Mouse (Mus musculus) stomach, embryonic 14.5 days (tissue): ENCODE results near the gene Phb2. TPM values are rescaled to one million over a fixed set of nuclear protein-coding genes. Genes with fewer than 3 reads are reported as not detected.
A peak's percentile ranks its signal among the peaks of the same experiment; 100 is the strongest.

Source experiments
- ATAC-seq: fragments of 200-750 bp; cut with Nextera tagmentation; 2 replicates; pipeline ENCODE4 v1.8.0; 2017; ENCODE audit warnings: low read depth, moderate TSS enrichment; ENCODE audit not compliant: insufficient number of reproducible peaks, insufficient read depth, low FRiP score
- H3K27ac ChIP-seq: fragments of 300-500 bp; sonication (generic); 2 replicates; pipeline ENCODE4 v1.5.1; 2014; ENCODE audit warnings: mild to moderate bottlenecking, low read length, moderate library complexity, mixed read lengths
- H3K27me3 ChIP-seq: fragments of 300-500 bp; sonication (generic); 2 replicates; pipeline ENCODE4 v1.6.1; 2014; ENCODE audit warnings: low read length, control low read depth, mixed read lengths; ENCODE audit not compliant: control insufficient read depth, insufficient read depth
- H3K36me3 ChIP-seq: fragments of 300-500 bp; sonication (generic); 2 replicates; pipeline ENCODE4 v1.6.1; 2014; ENCODE audit warnings: mild to moderate bottlenecking, control low read depth, low read length, moderate library complexity, mixed read lengths; ENCODE audit not compliant: control insufficient read depth, insufficient read depth
- H3K4me1 ChIP-seq: fragments of 300-500 bp; sonication (generic); 2 replicates; pipeline ENCODE4 v1.6.1; 2014; ENCODE audit warnings: low read length, control low read depth, mixed read lengths; ENCODE audit not compliant: control insufficient read depth, insufficient read depth
- H3K4me2 ChIP-seq: fragments of 300-500 bp; sonication (generic); replicated peaks from 2 replicates; pipeline ENCODE4 v1.6.1; 2014; ENCODE audit warnings: low read depth, low read length, control low read depth
- H3K4me3 ChIP-seq: fragments of 300-500 bp; sonication (generic); 2 replicates; pipeline ENCODE4 v1.5.1; 2014; ENCODE audit warnings: low read depth, low read length, control low read depth
- H3K9ac ChIP-seq: fragments of 300-500 bp; sonication (generic); replicated peaks from 2 replicates; pipeline ENCODE4 v1.6.1; 2014; ENCODE audit warnings: low read depth, mild to moderate bottlenecking, control low read depth, low read length, moderate library complexity, mixed read lengths
- H3K9me3 ChIP-seq: fragments of 300-500 bp; sonication (generic); 2 replicates; pipeline ENCODE4 v1.6.1; 2016; ENCODE audit warnings: low read depth, low read length, control low read depth; ENCODE audit not compliant: control insufficient read depth
- WGBS: fragments of 180-500 bp; shearing (Covaris S2); extraction: QIAGEN DNeasy Blood & Tissue Kit; methylation state at CpG from one replicate; pipeline ENCODE4 v1.1.7; 2014; 5-methylcytosine and 5-hydroxymethylcytosine counted together
- microRNA counts: library from miRNA; unstranded; fragments of <30 nt; microRNA quantifications from one replicate; lab custom pipeline; 2016
- microRNA-seq: library from miRNA; unstranded; fragments of <30 nt; microRNA quantifications from one replicate; pipeline ENCODE4, GENCODE M21; 2016
- polyA plus RNA-seq: library from polyadenylated mRNA; unstranded; fragments of >200 nt; fragmentation: Nextera tagmentation; extraction: Ambion mirVana; gene quantifications from 2 replicates; pipeline ENCODE4 v1.2.1, GENCODE M21; 2014

The Phb2 gene
- polyA plus RNA-seq, 1 experiment from 2014 or later = 290 TPM

DNA sequence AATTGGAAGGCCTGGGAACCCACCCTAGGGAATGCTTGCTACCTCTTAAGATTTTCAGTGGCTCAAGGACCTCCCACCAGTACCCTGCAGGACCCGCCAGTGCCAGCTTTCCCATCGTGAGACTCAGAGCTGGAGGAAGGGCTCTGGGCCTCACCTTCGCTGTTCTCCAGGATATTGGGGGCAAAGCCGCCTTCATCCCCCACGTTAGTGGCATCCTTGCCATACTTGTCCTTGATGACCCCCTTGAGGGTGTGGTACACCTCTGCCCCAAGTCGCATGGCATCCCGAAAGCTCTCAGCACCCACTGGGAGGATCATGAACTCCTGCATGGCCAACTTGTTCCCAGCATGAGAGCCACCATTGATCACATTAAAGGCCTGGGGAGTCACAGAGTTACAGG lies 53.8 kb downstream of the Phb2 start:
- no peaks in the 10 kb centered on the region for H3K27me3 ChIP-seq
- no peaks in the 10 kb centered on the region for H3K36me3 ChIP-seq
- H3K27ac ChIP-seq = no peak overlapping the region
- 89% methylated on average over 7 of the region's 7 CpGs for WGBS
- ATAC-seq = no peak
- peaks cover 8% of the 10 kb centered on the region; the same call in 1 of the 2 replicates for H3K4me1 ChIP-seq
- H3K9ac ChIP-seq = no peak overlapping the region
- H3K4me2 ChIP-seq = no peak overlapping the region
- no peaks in the 10 kb centered on the region for H3K9me3 ChIP-seq
- H3K4me3 ChIP-seq = no peak overlapping the region

MicroRNA genes within 50 kb of the gene (microRNA counts, 519-probe panel; counts per million panel counts)
- 3,374 counts per million, percentile 65 among the panel's probes with 10 or more counts for microRNA mmu-miR-141 (lab: Ali Mortazavi, UCI)
- 4,572 counts per million, percentile 90 among the panel's probes with 10 or more counts for microRNA mmu-miR-200c (lab: Ali Mortazavi, UCI)

Small RNA genes within 50 kb of the gene (microRNA-seq; reads per million reads assigned to microRNA genes)
- gene Mir141 = 2,082 reads per million, percentile 81 among the genes with 10 or more reads in this experiment
- gene Mir200c = 14,557 reads per million, percentile 96 among the genes with 10 or more reads in this experiment

Other genes starting within 250 kb of the Phb2 start
- 4.9 and 5.4 TPM in 2 replicates for gene Clstn3, start 247.5 kb upstream of the Phb2 start, polyA plus RNA-seq
- 0.43 and 0.68 TPM in 2 replicates for gene C1rl, start 219.2 kb upstream of the Phb2 start, polyA plus RNA-seq
- gene C1ra, start 199.9 kb upstream of the Phb2 start, polyA plus RNA-seq = 3.0 and 3.5 TPM in 2 replicates
- gene C1s1, start 170.0 kb upstream of the Phb2 start, polyA plus RNA-seq = 2.0 and 2.9 TPM in 2 replicates
- not detected in 2 replicates for gene C1rb, start 142.0 kb upstream of the Phb2 start, polyA plus RNA-seq
- gene C1s2, start 76.3 kb upstream of the Phb2 start, polyA plus RNA-seq = not detected in 2 replicates
- 58.6 and 60.0 TPM in 2 replicates for gene Lpcat3, start 49.3 kb upstream of the Phb2 start, polyA plus RNA-seq
- gene Emg1, start 158 bp upstream of the Phb2 start, polyA plus RNA-seq = 201 and 205 TPM in 2 replicates
- gene Ptpn6, start 26.4 kb downstream of the Phb2 start, polyA plus RNA-seq = 13.7 and 15.3 TPM in 2 replicates
- gene Grcc10, start 29.0 kb downstream of the Phb2 start, polyA plus RNA-seq = 445 and 505 TPM in 2 replicates
- gene Gm45234, start 43.7 kb downstream of the Phb2 start, polyA plus RNA-seq = not detected in 2 replicates
- gene Atn1, start 44.2 kb downstream of the Phb2 start, polyA plus RNA-seq = 15.0 and 18.5 TPM in 2 replicates
- gene Eno2, start 57.3 kb downstream of the Phb2 start, polyA plus RNA-seq = 9.5 and 9.7 TPM in 2 replicates
- gene Lrrc23, start 67.4 kb downstream of the Phb2 start, polyA plus RNA-seq = 0.32 and 0.35 TPM in 2 replicates
- gene Spsb2, start 96.3 kb downstream of the Phb2 start, polyA plus RNA-seq = 7.4 and 8.0 TPM in 2 replicates
- 844 and 872 TPM in 2 replicates for gene Tpi1, start 102.0 kb downstream of the Phb2 start, polyA plus RNA-seq
- 121 and 123 TPM in 2 replicates for gene Usp5, start 117.1 kb downstream of the Phb2 start, polyA plus RNA-seq
- gene Cdca3, start 117.2 kb downstream of the Phb2 start, polyA plus RNA-seq = 151 and 163 TPM in 2 replicates
- 1.4 and 1.5 TPM in 2 replicates for gene Gnb3, start 127.9 kb downstream of the Phb2 start, polyA plus RNA-seq
- 43.2 and 43.9 TPM in 2 replicates for gene P3h3, start 145.4 kb downstream of the Phb2 start, polyA plus RNA-seq
- 0.91 and 1.0 TPM in 2 replicates for gene Gpr162, start 151.6 kb downstream of the Phb2 start, polyA plus RNA-seq
- 0.28 and 0.43 TPM in 2 replicates for gene Cd4, start 175.9 kb downstream of the Phb2 start, polyA plus RNA-seq
- 1.3 and 1.5 TPM in 2 replicates for gene Lag3, start 199.4 kb downstream of the Phb2 start, polyA plus RNA-seq
- 320 TPM in 2 replicates for gene Ptms, start 207.8 kb downstream of the Phb2 start, polyA plus RNA-seq
- gene Mlf2, start 219.1 kb downstream of the Phb2 start, polyA plus RNA-seq = 341 and 354 TPM in 2 replicates